Mouse (Mus musculus) frontal cortex, adult (tissue): ENCODE measurements around the gene Gm42421.

Experiments
- ATAC-seq: cut with Nextera tagmentation; 2 replicates; pipeline ENCODE4 v1.9.2; 2017; ENCODE audit warnings: mild to moderate bottlenecking, moderate library complexity, mixed read lengths; ENCODE audit not compliant: low TSS enrichment

The Gm42421 gene

GRCm38 (mm10) chr5:143927875-143928274 lies at the start of gene Gm42421:
Gene Gm42421, plus strand, starts transcription at chr5:143928175.
- no peak for ATAC-seq

GRCm38 (mm10) chr5:143885274-143885673 lies 42.7 kb upstream of the Gm42421 start:
- no peak for ATAC-seq

- ATAC-seq, result no peak
Observed at GRCm38 (mm10) chr5:143890741-143891140, 37.2 kb upstream of the Gm42421 start.

- ATAC-seq, result peak; percentile 73
Observed at GRCm38 (mm10) chr5:143892255-143892886, 35.6 kb upstream of the Gm42421 start.

GRCm38 (mm10) chr5:143893396-143893795 lies 34.6 kb upstream of the Gm42421 start:
- ATAC-seq, result no peak

GRCm38 (mm10) chr5:143897635-143898330 lies 30.2 kb upstream of the Gm42421 start, which contains the start of gene Ankrd61:
Gene Ankrd61, minus strand, starts transcription at chr5:143897685.
- no peak for ATAC-seq

GRCm38 (mm10) chr5:143902111-143902510 lies 25.9 kb upstream of the Gm42421 start:
- peak; percentile 22; the same call in 1 of the 2 replicates for ATAC-seq

- ATAC-seq, result no peak
Observed at GRCm38 (mm10) chr5:143903813-143904212, 24.2 kb upstream of the Gm42421 start.

- ATAC-seq, result no peak
Observed at GRCm38 (mm10) chr5:143906429-143906828, 21.5 kb upstream of the Gm42421 start.

- no peak for ATAC-seq
Observed at GRCm38 (mm10) chr5:143908926-143909325, 19.0 kb upstream of the Gm42421 start.

- peak; percentile 96 for ATAC-seq
Observed at GRCm38 (mm10) chr5:143909417-143910400, 18.3 kb upstream of the Gm42421 start, which contains the start of the genes Aimp2 and Pms2. Gene Aimp2, minus strand, starts transcription at chr5:143909847. Gene Pms2, plus strand, starts transcription at chr5:143909964.

- no peak for ATAC-seq
Observed at GRCm38 (mm10) chr5:143916221-143916620, 11.8 kb upstream of the Gm42421 start.

- ATAC-seq, result no peak
Observed at GRCm38 (mm10) chr5:143917418-143917817, 10.6 kb upstream of the Gm42421 start.

- no peak for ATAC-seq
Observed at GRCm38 (mm10) chr5:143918120-143918519, 9.9 kb upstream of the Gm42421 start.

GRCm38 (mm10) chr5:143924781-143925452 lies 3.1 kb upstream of the Gm42421 start:
- ATAC-seq, result no peak

- ATAC-seq, result no peak
Observed at GRCm38 (mm10) chr5:143929291-143929690, 1.3 kb downstream of the Gm42421 start.

- ATAC-seq, result no peak
Observed at GRCm38 (mm10) chr5:143930656-143931055, 2.7 kb downstream of the Gm42421 start.

- ATAC-seq, result no peak
Observed at GRCm38 (mm10) chr5:143931863-143932580, 4.0 kb downstream of the Gm42421 start.

- no peak for ATAC-seq
Observed at GRCm38 (mm10) chr5:143932831-143933230, 4.9 kb downstream of the Gm42421 start, which contains the start of gene Rsph10b. Gene Rsph10b, plus strand, starts transcription at chr5:143933035.

GRCm38 (mm10) chr5:143933414-143933813 lies 5.4 kb downstream of the Gm42421 start:
- no peak for ATAC-seq

- ATAC-seq, result no peak
Observed at GRCm38 (mm10) chr5:143933875-143934274, 5.9 kb downstream of the Gm42421 start.
